Mouse (Mus musculus): ENCODE data around the gene Gp1bb. TPM values are rescaled to one million over a fixed set of nuclear protein-coding genes. Genes with fewer than 3 reads are reported as not detected.
A peak's percentile ranks its signal among the peaks of the same experiment; 100 is the strongest.

The Gp1bb gene
- polyA plus RNA-seq, 1 experiment = 84.3 TPM

- under 1% methylated on average over 64 of the region's 65 CpGs for WGBS
- Histone ChIP-seq H3K27ac (ENCODE audit: control insufficient read depth, insufficient read depth, low read depth, low read length, poor library complexity) (no peak within 1 kb of the TSS), H3K4me3 (replicated peaks; ENCODE audit: control insufficient read depth, low read depth, low read length) (peak within 1 kb of the TSS; percentile 47), H3K4me1 (ENCODE audit: control insufficient read depth, insufficient read depth, low read length) (peaks cover 3% of the 10 kb centered on the region; the same call in 1 of the 2 replicates)
- TF ChIP-seq POLR2A (IDR thresholded peaks at IDR 0.05; ENCODE audit: borderline replicate concordance, control insufficient read depth, low read depth, low read length) = no peak
- peak; percentile 82 for TF ChIP-seq CTCF (IDR thresholded peaks at IDR 0.05; ENCODE audit: control insufficient read depth, insufficient read depth, low read length)
Observed at GRCm38 (mm10) chr16:18626376-18626878, 4.2 kb upstream of the Gp1bb start, which contains the start of gene Gm49601. Gene Gm49601, minus strand, starts transcription at chr16:18626427.

- Histone ChIP-seq H3K27ac (ENCODE audit: control insufficient read depth, insufficient read depth, low read depth, low read length, poor library complexity) (no peak overlapping the region), H3K4me1 (ENCODE audit: control insufficient read depth, insufficient read depth, low read length) (peaks cover 3% of the 10 kb centered on the region; the same call in 1 of the 2 replicates), H3K4me3 (replicated peaks; ENCODE audit: control insufficient read depth, low read depth, low read length) (peak overlapping the region; percentile 8)
- 18% methylated on average over 26 of the region's 26 CpGs for WGBS
- TF ChIP-seq CTCF (IDR thresholded peaks at IDR 0.05; ENCODE audit: control insufficient read depth, insufficient read depth, low read length) (no peak), POLR2A (IDR thresholded peaks at IDR 0.05; ENCODE audit: borderline replicate concordance, control insufficient read depth, low read depth, low read length) (no peak)
Observed at GRCm38 (mm10) chr16:18625791-18626311, 3.6 kb upstream of the Gp1bb start.

- 48% methylated on average over 14 of the region's 14 CpGs for WGBS
- no peak overlapping the region; the same call in 1 of the 2 replicates for H3K27ac ChIP-seq (ENCODE audit: control insufficient read depth, insufficient read depth, low read depth, low read length, poor library complexity)
- peaks cover 3% of the 10 kb centered on the region; the same call in 1 of the 2 replicates for H3K4me1 ChIP-seq (ENCODE audit: control insufficient read depth, insufficient read depth, low read length)
- TF ChIP-seq POLR2A (IDR thresholded peaks at IDR 0.05; ENCODE audit: borderline replicate concordance, control insufficient read depth, low read depth, low read length) (no peak), CTCF (IDR thresholded peaks at IDR 0.05; ENCODE audit: control insufficient read depth, insufficient read depth, low read length) (no peak)
- no peak overlapping the region for H3K4me3 ChIP-seq (replicated peaks; ENCODE audit: control insufficient read depth, low read depth, low read length)
Observed at GRCm38 (mm10) chr16:18625097-18625496, 2.9 kb upstream of the Gp1bb start.

- 31% methylated on average over 15 of the region's 15 CpGs for WGBS
- TF ChIP-seq CTCF (IDR thresholded peaks at IDR 0.05; ENCODE audit: control insufficient read depth, insufficient read depth, low read length) (no peak), POLR2A (IDR thresholded peaks at IDR 0.05; ENCODE audit: borderline replicate concordance, control insufficient read depth, low read depth, low read length) (0 out of 2 replicates have a peak, but pooled peaks have one; percentile 12)
- Histone ChIP-seq H3K4me1 (ENCODE audit: control insufficient read depth, insufficient read depth, low read length) (peaks cover 3% of the 10 kb centered on the region; the same call in 1 of the 2 replicates), H3K27ac (ENCODE audit: control insufficient read depth, insufficient read depth, low read depth, low read length, poor library complexity) (no peak overlapping the region; the same call in 1 of the 2 replicates), H3K4me3 (replicated peaks; ENCODE audit: control insufficient read depth, low read depth, low read length) (no peak overlapping the region)
Observed at GRCm38 (mm10) chr16:18624641-18625040, 2.4 kb upstream of the Gp1bb start.

- H3K4me1 ChIP-seq (ENCODE audit: control insufficient read depth, insufficient read depth, low read length) = peaks cover 3% of the 10 kb centered on the region; the same call in 1 of the 2 replicates
- H3K4me3 ChIP-seq (replicated peaks; ENCODE audit: control insufficient read depth, low read depth, low read length) = no peak overlapping the region
- no peak overlapping the region for H3K27ac ChIP-seq (ENCODE audit: control insufficient read depth, insufficient read depth, low read depth, low read length, poor library complexity)
- 47% methylated on average over 15 of the region's 15 CpGs for WGBS
- TF ChIP-seq CTCF (IDR thresholded peaks at IDR 0.05; ENCODE audit: control insufficient read depth, insufficient read depth, low read length) (no peak), POLR2A (IDR thresholded peaks at IDR 0.05; ENCODE audit: borderline replicate concordance, control insufficient read depth, low read depth, low read length) (no peak)
Observed at GRCm38 (mm10) chr16:18623751-18624540, 1.7 kb upstream of the Gp1bb start.

GRCm38 (mm10) chr16:18622916-18623750, 930 bp upstream of the Gp1bb start:
- WGBS = 36% methylated on average over 29 of the region's 29 CpGs
- TF ChIP-seq CTCF (IDR thresholded peaks at IDR 0.05; ENCODE audit: control insufficient read depth, insufficient read depth, low read length) = no peak
- no peak for TF ChIP-seq POLR2A (IDR thresholded peaks at IDR 0.05; ENCODE audit: borderline replicate concordance, control insufficient read depth, low read depth, low read length)
- Histone ChIP-seq H3K27ac (ENCODE audit: control insufficient read depth, insufficient read depth, low read depth, low read length, poor library complexity) (no peak overlapping the region), H3K4me1 (ENCODE audit: control insufficient read depth, insufficient read depth, low read length) (peaks cover 3% of the 10 kb centered on the region; the same call in 1 of the 2 replicates), H3K4me3 (replicated peaks; ENCODE audit: control insufficient read depth, low read depth, low read length) (no peak overlapping the region)

GRCm38 (mm10) chr16:18621362-18622001, 721 bp downstream of the Gp1bb start:
- TF ChIP-seq POLR2A (IDR thresholded peaks at IDR 0.05; ENCODE audit: borderline replicate concordance, control insufficient read depth, low read depth, low read length) (no peak), CTCF (IDR thresholded peaks at IDR 0.05; ENCODE audit: control insufficient read depth, insufficient read depth, low read length) (no peak)
- H3K4me1 ChIP-seq (ENCODE audit: control insufficient read depth, insufficient read depth, low read length) = peaks cover 3% of the 10 kb centered on the region
- peak overlapping the region; percentile 13 for H3K27ac ChIP-seq (ENCODE audit: control insufficient read depth, insufficient read depth, low read depth, low read length, poor library complexity)
- 4% methylated on average over 38 of the region's 38 CpGs for WGBS
- H3K4me3 ChIP-seq (replicated peaks; ENCODE audit: control insufficient read depth, low read depth, low read length) = no peak overlapping the region

Measured in bone marrow, adult 2 months (tissue).